Mouse (Mus musculus): Measurements from ENCODE around the gene Usp54. TPM values are rescaled to one million over a fixed set of nuclear protein-coding genes. Genes with fewer than 3 reads are reported as not detected.

The Usp54 gene
- 4.4 TPM for polyA plus RNA-seq (2017; shearing (Covaris generic))

GRCm38 (mm10) chr14:20640644-20641437 lies at the start of gene Usp54:
Usp54 (minus strand) TSS chr14:20641063.

GRCm38 (mm10) chr14:20674064-20674833 lies 33.4 kb upstream of the Usp54 start, which contains the start of gene Sec24c:
Sec24c (plus strand) TSS chr14:20674308.

DNA sequence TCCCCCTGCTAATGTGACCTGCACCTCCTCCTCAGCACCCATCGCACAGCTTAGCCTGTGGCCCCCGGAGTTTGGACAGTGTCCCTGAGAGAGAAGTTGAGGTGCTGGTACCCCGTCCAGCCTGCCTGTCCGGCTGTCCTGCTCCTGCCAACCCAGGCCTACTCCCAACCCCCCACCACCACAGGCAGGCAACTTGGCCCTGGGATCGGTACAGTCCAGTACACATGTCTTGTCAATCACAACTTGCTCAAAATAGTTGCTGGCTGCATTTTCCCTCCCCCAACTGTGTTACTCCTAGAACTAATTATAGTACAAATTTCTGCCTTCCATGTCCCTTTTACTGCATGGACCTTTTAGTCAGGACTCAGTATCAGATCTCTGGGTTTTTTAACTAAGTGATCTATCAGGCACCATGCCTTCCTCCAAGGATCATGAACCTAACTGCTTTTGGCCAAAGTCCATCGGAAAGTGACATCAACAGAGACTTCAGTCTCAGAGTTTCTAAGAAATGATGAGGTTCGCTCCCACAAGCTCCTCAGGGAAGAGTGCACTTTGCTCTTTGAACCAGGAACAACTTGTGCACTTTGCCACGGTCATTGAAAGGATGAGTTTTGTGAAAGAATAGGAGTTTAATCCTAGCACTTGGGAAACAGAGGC lies 27.4 kb upstream of the Usp54 start, which contains the start of gene Synpo2l:
Gene Synpo2l (minus strand): TSS at position 201 of the 657 bp plus-strand sequence.

DNA sequence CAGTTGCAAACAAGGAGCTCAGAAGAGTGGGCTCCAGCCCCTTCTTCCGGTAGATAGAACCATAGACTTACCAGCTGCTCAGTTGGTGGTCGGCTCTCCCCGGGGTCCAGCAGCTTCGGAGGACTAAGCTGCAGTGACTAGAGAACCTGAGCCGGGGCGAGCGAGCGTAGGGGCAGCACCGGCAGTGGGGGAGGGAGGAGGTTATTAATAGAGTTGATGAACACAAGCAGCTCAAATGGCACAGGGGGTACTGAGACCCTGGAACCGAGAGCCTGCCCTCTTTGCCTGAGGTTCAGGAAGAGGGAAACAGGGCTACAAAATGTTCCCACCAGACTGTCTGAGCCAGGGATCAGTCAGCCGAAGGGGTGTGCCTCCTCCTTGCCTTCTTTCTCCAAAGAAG lies 15.5 kb upstream of the Usp54 start, which contains the start of gene Myoz1:
Gene Myoz1 (minus strand): TSS at position 180 of the 400 bp plus-strand sequence.

DNA sequence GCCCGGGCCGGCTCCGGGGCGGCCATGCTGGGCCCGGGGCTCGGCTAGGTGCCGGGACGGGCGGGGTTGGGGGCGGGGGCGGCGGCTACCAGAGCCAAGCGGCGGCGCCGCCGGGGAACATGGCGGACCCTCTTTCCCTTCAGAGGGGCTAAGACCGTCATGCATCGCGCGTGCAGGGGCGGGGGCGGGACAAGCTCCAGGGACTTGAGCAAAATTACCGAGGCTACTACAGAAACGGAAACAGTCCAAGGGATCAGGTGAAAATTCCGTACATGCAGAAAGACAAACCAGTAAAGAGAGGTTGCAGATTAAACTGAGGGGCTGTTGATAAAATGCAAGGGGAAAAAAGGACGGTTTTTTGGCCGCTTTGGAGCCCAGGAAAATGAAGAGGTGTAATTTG lies 94.4 kb downstream of the Usp54 start, which contains the start of gene Ppp3cb:
Gene Ppp3cb (minus strand): TSS at position 159 of the 400 bp plus-strand sequence.

Other genes starting within 250 kb of the Usp54 start
- 103 TPM for gene Mrps16, start 247.4 kb downstream of the Usp54 start, polyA plus RNA-seq (2017; shearing (Covaris generic))
- gene Cfap70, start 188.8 kb downstream of the Usp54 start, polyA plus RNA-seq (2017; shearing (Covaris generic)), result not detected
- gene Anxa7, start 160.9 kb downstream of the Usp54 start, polyA plus RNA-seq (2017; shearing (Covaris generic)), result 62.1 TPM
- 2.1 TPM for gene Mss51, start 144.2 kb downstream of the Usp54 start, polyA plus RNA-seq (2017; shearing (Covaris generic))
- 17.3 TPM for gene Ppp3cb, start 94.5 kb downstream of the Usp54 start, polyA plus RNA-seq (2017; shearing (Covaris generic))
- not detected for gene Myoz1, start 15.5 kb upstream of the Usp54 start, polyA plus RNA-seq (2017; shearing (Covaris generic))
- gene Synpo2l, start 27.3 kb upstream of the Usp54 start, polyA plus RNA-seq (2017; shearing (Covaris generic)), result not detected
- gene Sec24c, start 33.2 kb upstream of the Usp54 start, polyA plus RNA-seq (2017; shearing (Covaris generic)), result 328 TPM
- gene Fut11, start 53.9 kb upstream of the Usp54 start, polyA plus RNA-seq (2017; shearing (Covaris generic)), result 7.5 TPM
- gene Chchd1, start 61.9 kb upstream of the Usp54 start, polyA plus RNA-seq (2017; shearing (Covaris generic)), result 115 TPM
- gene Zswim8, start 66.5 kb upstream of the Usp54 start, polyA plus RNA-seq (2017; shearing (Covaris generic)), result 22.2 TPM
- 19.3 TPM for gene Ndst2, start 93.5 kb upstream of the Usp54 start, polyA plus RNA-seq (2017; shearing (Covaris generic))
- gene Camk2g, start 153.0 kb upstream of the Usp54 start, polyA plus RNA-seq (2017; shearing (Covaris generic)), result 8.9 TPM
- gene Plau, start 195.6 kb upstream of the Usp54 start, polyA plus RNA-seq (2017; shearing (Covaris generic)), result not detected